Mouse (Mus musculus) intestine, embryonic 15.5 days (tissue): Measurements from ENCODE around the gene Sun1. TPM values are rescaled to one million over a fixed set of nuclear protein-coding genes. Genes with fewer than 3 reads are reported as not detected.

Experiments used
- ATAC-seq: fragments of 200-750 bp; cut with Nextera tagmentation; 2 replicates; pipeline ENCODE4 v1.8.0; 2017; ENCODE audit warnings: moderate TSS enrichment, moderate library complexity
- H3K27ac ChIP-seq: fragments of 300-500 bp; sonication (generic); 2 replicates; pipeline ENCODE4 v1.5.1; 2015; ENCODE audit warnings: mild to moderate bottlenecking, inconsistent platforms
- H3K27me3 ChIP-seq: fragments of 300-500 bp; sonication (generic); replicated peaks from 2 replicates; pipeline ENCODE4 v1.6.1; 2015; ENCODE audit warnings: inconsistent platforms
- H3K36me3 ChIP-seq: fragments of 300-500 bp; sonication (generic); 2 replicates; pipeline ENCODE4 v1.6.1; 2015; ENCODE audit warnings: inconsistent platforms
- H3K4me1 ChIP-seq: fragments of 300-500 bp; sonication (generic); replicated peaks from 2 replicates; pipeline ENCODE4 v1.6.1; 2015; ENCODE audit warnings: inconsistent platforms
- H3K4me2 ChIP-seq: fragments of 300-500 bp; sonication (generic); replicated peaks from 2 replicates; pipeline ENCODE4 v1.6.1; 2015; ENCODE audit warnings: mild to moderate bottlenecking, inconsistent platforms
- H3K4me3 ChIP-seq: fragments of 300-500 bp; sonication (generic); replicated peaks from 2 replicates; pipeline ENCODE4 v1.5.1; 2015; ENCODE audit warnings: inconsistent platforms
- H3K9ac ChIP-seq: fragments of 300-500 bp; sonication (generic); 2 replicates; pipeline ENCODE4 v1.6.1; 2015; ENCODE audit warnings: inconsistent platforms
- H3K9me3 ChIP-seq: fragments of 300-500 bp; sonication (generic); 2 replicates; pipeline ENCODE4 v1.6.1; 2016; ENCODE audit warnings: inconsistent platforms
- WGBS: fragments of 180-500 bp; shearing (Covaris S2); methylation state at CpG from one replicate; pipeline ENCODE4 v1.1.7; 2015; 5-methylcytosine and 5-hydroxymethylcytosine counted together
- polyA plus RNA-seq: library from polyadenylated mRNA; unstranded; fragments of >200 nt; fragmentation: Nextera tagmentation; extraction: Ambion mirVana; gene quantifications from 2 replicates; pipeline ENCODE4 v1.2.1, GENCODE M21; 2015

Gene Sun1
- polyA plus RNA-seq, 1 experiment from 2014 or later, result 41.2 TPM

GRCm38 (mm10) chr5:139209685-139210026, 9.2 kb downstream of the Sun1 start:
- Histone ChIP-seq H3K27ac (no peak overlapping the region), H3K27me3 (no peaks in the 10 kb centered on the region), H3K4me3 (no peak overlapping the region), H3K9ac (no peak overlapping the region), H3K4me2 (no peak overlapping the region), H3K9me3 (no peaks in the 10 kb centered on the region), H3K4me1 (peaks cover 3% of the 10 kb centered on the region; the same call in 1 of the 2 replicates), H3K36me3 (0 out of 2 replicates have a peak, but pooled peaks cover 4% of the 10 kb centered on the region)
- 81% methylated on average over 7 of the region's 7 CpGs for WGBS
- ATAC-seq, result no peak

DNA sequence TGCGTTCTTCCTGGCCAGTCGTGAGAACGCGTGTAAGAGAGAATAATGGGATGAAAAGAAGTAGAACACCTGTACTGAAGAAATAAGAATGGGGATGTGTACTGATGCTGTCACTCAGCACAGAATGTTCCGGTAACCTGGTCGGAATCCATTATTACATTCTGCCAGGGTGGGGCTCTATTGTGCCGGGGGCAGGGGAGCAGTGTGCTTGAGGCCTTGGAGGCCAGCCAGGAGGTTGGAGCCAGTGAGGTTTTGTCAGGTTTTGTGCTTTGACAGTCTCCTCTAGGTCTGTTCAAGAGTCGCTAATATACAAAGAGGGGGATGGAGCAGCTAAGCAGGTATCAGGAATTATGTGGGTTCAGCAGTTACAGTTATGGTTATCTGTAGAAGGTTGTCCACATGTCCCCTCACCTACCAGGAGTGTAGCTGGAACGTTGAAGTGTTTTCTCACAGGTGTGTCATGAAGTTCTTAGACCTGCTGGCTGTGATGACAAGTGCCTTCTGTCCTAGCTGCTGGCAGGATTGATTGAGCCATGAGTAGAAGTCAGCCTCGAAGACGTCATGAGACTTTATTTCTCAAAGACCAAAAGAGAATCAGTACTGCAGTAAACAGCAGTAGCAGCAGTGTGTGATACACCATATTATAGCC, 11.4 kb downstream of the Sun1 start:
- no peak overlapping the region for H3K4me3 ChIP-seq
- 81% methylated on average over 11 of the region's 11 CpGs for WGBS
- no peaks in the 10 kb centered on the region for H3K27me3 ChIP-seq

GRCm38 (mm10) chr5:139214298-139214697, 13.9 kb downstream of the Sun1 start:
- Histone ChIP-seq H3K4me3 (no peak overlapping the region), H3K27me3 (no peaks in the 10 kb centered on the region), H3K9ac (no peak overlapping the region), H3K4me2 (no peak overlapping the region), H3K36me3 (peaks cover 13% of the 10 kb centered on the region; the same call in 1 of the 2 replicates), H3K9me3 (no peaks in the 10 kb centered on the region), H3K4me1 (peaks cover under 1% of the 10 kb centered on the region; the same call in 1 of the 2 replicates), H3K27ac (no peak overlapping the region)
- no peak for ATAC-seq

More for the DNA sequence above, 11.4 kb downstream of the Sun1 start:
- H3K9me3 ChIP-seq, result no peaks in the 10 kb centered on the region
- H3K36me3 ChIP-seq, result peaks cover 13% of the 10 kb centered on the region; the same call in 1 of the 2 replicates
- H3K27ac ChIP-seq, result no peak overlapping the region
- no peak overlapping the region for H3K4me2 ChIP-seq
- no peak overlapping the region for H3K9ac ChIP-seq
- no peak for ATAC-seq
- H3K4me1 ChIP-seq, result peaks cover 3% of the 10 kb centered on the region; the same call in 1 of the 2 replicates

- H3K4me3 ChIP-seq, result no peak overlapping the region
- no peak overlapping the region for H3K27ac ChIP-seq
- no peaks in the 10 kb centered on the region for H3K27me3 ChIP-seq
- WGBS, result 96% methylated on average over 5 of the region's 5 CpGs
- no peak for ATAC-seq
- no peaks in the 10 kb centered on the region for H3K4me1 ChIP-seq
- H3K9me3 ChIP-seq, result no peaks in the 10 kb centered on the region
- H3K9ac ChIP-seq, result no peak overlapping the region
- peaks cover 13% of the 10 kb centered on the region; the same call in 1 of the 2 replicates for H3K36me3 ChIP-seq
- H3K4me2 ChIP-seq, result no peak overlapping the region
These were observed 14.7 kb downstream of the Sun1 start for GRCm38 (mm10) chr5:139215184-139215583.

DNA sequence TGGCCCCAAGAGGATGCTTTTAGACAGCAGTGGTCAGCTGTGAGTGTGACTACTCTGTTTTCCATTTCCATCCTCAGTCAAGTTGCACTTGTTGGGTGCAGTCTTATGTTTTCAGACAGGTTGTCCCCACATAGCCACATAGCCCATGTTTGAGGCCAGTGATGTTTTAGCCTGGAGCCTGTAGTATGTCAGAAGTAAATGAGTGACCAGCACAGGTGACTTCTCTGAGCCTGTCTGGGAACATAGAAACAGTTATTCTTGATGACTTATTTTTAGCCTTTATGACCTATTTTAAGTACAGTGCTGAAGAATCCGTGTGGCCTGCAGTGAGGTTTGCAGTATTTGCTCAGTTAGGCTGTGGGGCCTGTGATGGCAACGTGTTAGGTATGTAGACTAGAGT, 15.7 kb downstream of the Sun1 start:
- no peak overlapping the region for H3K4me3 ChIP-seq
- no peaks in the 10 kb centered on the region for H3K27me3 ChIP-seq
- H3K27ac ChIP-seq, result no peak overlapping the region
- no peaks in the 10 kb centered on the region for H3K4me1 ChIP-seq
- WGBS, result 88% methylated on average over 2 of the region's 2 CpGs
- H3K9ac ChIP-seq, result no peak overlapping the region
- no peaks in the 10 kb centered on the region for H3K9me3 ChIP-seq
- H3K4me2 ChIP-seq, result no peak overlapping the region
- ATAC-seq, result no peak
- H3K36me3 ChIP-seq, result peaks cover 9% of the 10 kb centered on the region; the same call in 1 of the 2 replicates

DNA sequence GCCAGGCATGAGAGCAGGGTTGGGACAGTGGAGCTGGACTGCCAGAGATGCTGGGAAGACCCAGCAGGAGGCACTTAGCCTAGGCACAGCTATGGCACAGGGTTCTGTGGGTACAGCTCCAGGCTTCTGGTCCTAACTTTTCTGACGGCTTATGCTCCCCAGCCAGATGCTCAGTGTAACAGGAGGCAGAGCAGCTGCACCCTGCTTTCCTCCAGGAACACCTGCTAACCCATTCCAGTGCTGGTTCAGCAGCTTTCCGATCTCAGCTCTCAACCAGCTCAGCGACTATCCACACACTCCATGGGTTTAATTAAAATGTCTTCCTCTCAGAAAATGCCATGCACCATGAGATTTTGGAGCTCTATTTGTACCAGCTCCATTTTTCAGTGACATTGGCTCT, 16.3 kb downstream of the Sun1 start:
- Histone ChIP-seq H3K9ac (no peak overlapping the region), H3K27ac (no peak overlapping the region), H3K4me1 (no peaks in the 10 kb centered on the region), H3K4me3 (no peak overlapping the region), H3K36me3 (peaks cover 15% of the 10 kb centered on the region; the same call in 1 of the 2 replicates), H3K27me3 (no peaks in the 10 kb centered on the region), H3K4me2 (no peak overlapping the region), H3K9me3 (no peaks in the 10 kb centered on the region)
- 90% methylated on average over 3 of the region's 3 CpGs for WGBS
- ATAC-seq, result no peak

GRCm38 (mm10) chr5:139220006-139220515, 19.6 kb downstream of the Sun1 start:
- peaks cover 15% of the 10 kb centered on the region for H3K36me3 ChIP-seq
- no peaks in the 10 kb centered on the region for H3K27me3 ChIP-seq
- H3K4me1 ChIP-seq, result no peaks in the 10 kb centered on the region
- H3K4me3 ChIP-seq, result no peak overlapping the region
- H3K9ac ChIP-seq, result no peak overlapping the region
- no peaks in the 10 kb centered on the region for H3K9me3 ChIP-seq
- WGBS, result 78% methylated on average over 4 of the region's 4 CpGs
- ATAC-seq, result no peak
- H3K4me2 ChIP-seq, result no peak overlapping the region
- H3K27ac ChIP-seq, result no peak overlapping the region

DNA sequence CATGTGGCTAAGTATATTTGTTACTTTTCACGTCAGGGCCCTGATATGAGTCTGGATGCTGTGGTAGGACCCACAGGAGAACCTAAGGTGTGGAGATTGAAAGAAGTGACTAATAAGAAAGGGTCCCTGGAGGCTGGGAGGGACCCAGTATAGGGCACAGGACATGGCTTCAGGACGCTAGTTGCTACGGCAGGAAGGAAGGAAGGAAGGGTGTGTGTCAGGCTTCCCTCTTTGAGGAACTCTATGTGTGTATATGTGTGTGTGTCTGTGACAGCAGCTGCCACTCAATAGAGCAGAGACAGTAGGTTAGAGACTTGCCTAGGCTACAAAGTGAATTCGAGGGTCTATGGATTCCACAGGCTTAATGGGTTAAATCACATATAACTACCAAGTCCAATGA, 20.2 kb downstream of the Sun1 start:
- no peak for ATAC-seq
- H3K36me3 ChIP-seq, result peaks cover 18% of the 10 kb centered on the region

DNA sequence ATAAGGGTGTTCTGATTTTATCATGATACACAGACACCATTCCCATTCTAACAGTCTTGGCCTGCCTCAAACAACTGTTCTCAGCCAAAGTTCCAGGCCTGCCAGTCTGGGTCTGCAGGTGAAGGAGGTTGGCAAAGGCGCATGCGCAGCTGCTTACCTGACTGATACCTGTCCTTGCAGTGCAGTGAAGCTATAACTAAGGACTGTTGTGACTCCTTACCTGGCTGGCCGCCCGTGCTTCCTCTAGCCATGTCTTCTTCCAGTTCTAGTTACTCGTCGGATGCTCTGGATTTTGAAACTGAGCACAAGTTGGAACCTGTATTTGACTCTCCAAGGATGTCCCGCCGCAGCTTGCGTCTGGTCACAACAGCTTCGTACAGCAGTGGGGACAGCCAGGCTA, 22.9 kb downstream of the Sun1 start:
- no peak overlapping the region for H3K27ac ChIP-seq
- no peak overlapping the region for H3K4me3 ChIP-seq
- H3K9ac ChIP-seq, result no peak overlapping the region
- H3K4me1 ChIP-seq, result no peaks in the 10 kb centered on the region
- no peak overlapping the region for H3K4me2 ChIP-seq
- H3K36me3 ChIP-seq, result peaks cover 37% of the 10 kb centered on the region
- 92% methylated on average over 10 of the region's 10 CpGs for WGBS
- H3K9me3 ChIP-seq, result no peaks in the 10 kb centered on the region
- H3K27me3 ChIP-seq, result no peaks in the 10 kb centered on the region
- ATAC-seq, result no peak

More for the DNA sequence above, 20.2 kb downstream of the Sun1 start:
- no peaks in the 10 kb centered on the region for H3K9me3 ChIP-seq
- no peak overlapping the region for H3K27ac ChIP-seq
- H3K4me3 ChIP-seq, result no peak overlapping the region
- H3K4me2 ChIP-seq, result no peak overlapping the region
- H3K4me1 ChIP-seq, result no peaks in the 10 kb centered on the region
- WGBS, result 83% methylated on average over 4 of the region's 4 CpGs
- H3K9ac ChIP-seq, result no peak overlapping the region
- H3K27me3 ChIP-seq, result no peaks in the 10 kb centered on the region

GRCm38 (mm10) chr5:139227236-139227635, 26.8 kb downstream of the Sun1 start:
- H3K9ac ChIP-seq, result no peak overlapping the region
- H3K27me3 ChIP-seq, result no peaks in the 10 kb centered on the region
- peaks cover 47% of the 10 kb centered on the region for H3K36me3 ChIP-seq
- no peak for ATAC-seq
- H3K4me1 ChIP-seq, result no peaks in the 10 kb centered on the region
- H3K27ac ChIP-seq, result no peak overlapping the region
- no peak overlapping the region for H3K4me3 ChIP-seq
- no peak overlapping the region for H3K4me2 ChIP-seq
- no peaks in the 10 kb centered on the region for H3K9me3 ChIP-seq
- WGBS, result 94% methylated on average over 4 of the region's 4 CpGs

GRCm38 (mm10) chr5:139227645-139228044, 27.2 kb downstream of the Sun1 start:
- Histone ChIP-seq H3K4me3 (no peak overlapping the region), H3K27ac (no peak overlapping the region), H3K36me3 (peaks cover 47% of the 10 kb centered on the region), H3K9me3 (no peaks in the 10 kb centered on the region), H3K9ac (no peak overlapping the region), H3K4me2 (no peak overlapping the region), H3K27me3 (no peaks in the 10 kb centered on the region), H3K4me1 (no peaks in the 10 kb centered on the region)
- 97% methylated on average over 2 of the region's 2 CpGs for WGBS
- no peak for ATAC-seq

DNA sequence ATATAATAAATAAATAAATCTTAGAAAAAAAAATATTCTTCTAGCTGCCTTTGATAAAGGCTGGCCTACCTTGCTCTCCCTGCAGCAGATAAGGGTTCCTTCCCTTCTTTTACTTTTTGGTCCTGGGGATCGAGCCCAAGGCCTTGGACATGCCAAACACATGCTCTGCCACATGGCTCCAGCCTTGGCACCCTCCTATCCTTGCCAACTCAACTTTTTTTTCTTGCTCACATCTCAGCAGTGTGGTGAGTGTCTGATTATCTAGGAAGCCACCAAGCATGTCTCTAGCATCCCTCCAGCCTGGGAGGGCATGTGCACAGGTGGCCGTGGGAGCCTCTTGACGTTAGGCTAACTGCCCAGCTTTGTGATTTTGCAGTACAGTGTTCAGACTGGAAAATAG, 27.9 kb downstream of the Sun1 start:
- Histone ChIP-seq H3K36me3 (peaks cover 50% of the 10 kb centered on the region), H3K9me3 (no peaks in the 10 kb centered on the region), H3K4me3 (no peak overlapping the region), H3K4me1 (no peaks in the 10 kb centered on the region), H3K4me2 (no peak overlapping the region), H3K9ac (no peak overlapping the region), H3K27me3 (no peaks in the 10 kb centered on the region), H3K27ac (no peak overlapping the region)
- 95% methylated on average over 3 of the region's 3 CpGs for WGBS
- no peak for ATAC-seq

GRCm38 (mm10) chr5:139229716-139230115, 29.3 kb downstream of the Sun1 start:
- no peaks in the 10 kb centered on the region for H3K4me1 ChIP-seq
- H3K27ac ChIP-seq, result no peak overlapping the region
- H3K4me3 ChIP-seq, result no peak overlapping the region
- no peak overlapping the region for H3K4me2 ChIP-seq
- no peak overlapping the region for H3K9ac ChIP-seq
- WGBS, result 93% methylated on average over 3 of the region's 3 CpGs
- H3K36me3 ChIP-seq, result peaks cover 59% of the 10 kb centered on the region
- ATAC-seq, result no peak
- H3K27me3 ChIP-seq, result no peaks in the 10 kb centered on the region
- H3K9me3 ChIP-seq, result no peaks in the 10 kb centered on the region
